Mouse (Mus musculus) adrenal gland, postnatal 4 days (tissue): Measurements from ENCODE around the gene Polr3g. TPM values are rescaled to one million over a fixed set of nuclear protein-coding genes. Genes with fewer than 3 reads are reported as not detected.
"Not testable (repeated sequence)": the region's sequence is repeated elsewhere in the genome, so short reads cannot be mapped to it uniquely, and the experiment has no call there.

Experiments
- DNase-seq, 2 experiments: peaks; one replicate each; pipeline ENCODE4 v3.0.0; 2021 to 2022; ENCODE audit warnings: low spot score in 2 of 2, mixed read lengths in 2 of 2
- long read RNA-seq, 2 experiments: library from polyadenylated mRNA; stranded (forward); transcript quantifications; one replicate each; pipeline ENCODE4 v2.0.0; 2021
- total RNA-seq, 2 experiments: library from RNA; stranded (reverse); gene quantifications; 2 replicates each; pipeline ENCODE4 v1.2.3; 2021

The Polr3g gene
- total RNA-seq, result 1 to 10 TPM; 5.6 to 9.1 TPM
- long read RNA-seq, experiment 1, partial matches to known transcripts, result 1 of 2 reads
- long read RNA-seq, experiment 1, other reads (novel, unspliced or antisense), result 0 of 2 reads
- long read RNA-seq, experiment 2, partial matches to known transcripts, result 0 of 8 reads
- long read RNA-seq, experiment 2, other reads (novel, unspliced or antisense), result 2 of 8 reads

DNA sequence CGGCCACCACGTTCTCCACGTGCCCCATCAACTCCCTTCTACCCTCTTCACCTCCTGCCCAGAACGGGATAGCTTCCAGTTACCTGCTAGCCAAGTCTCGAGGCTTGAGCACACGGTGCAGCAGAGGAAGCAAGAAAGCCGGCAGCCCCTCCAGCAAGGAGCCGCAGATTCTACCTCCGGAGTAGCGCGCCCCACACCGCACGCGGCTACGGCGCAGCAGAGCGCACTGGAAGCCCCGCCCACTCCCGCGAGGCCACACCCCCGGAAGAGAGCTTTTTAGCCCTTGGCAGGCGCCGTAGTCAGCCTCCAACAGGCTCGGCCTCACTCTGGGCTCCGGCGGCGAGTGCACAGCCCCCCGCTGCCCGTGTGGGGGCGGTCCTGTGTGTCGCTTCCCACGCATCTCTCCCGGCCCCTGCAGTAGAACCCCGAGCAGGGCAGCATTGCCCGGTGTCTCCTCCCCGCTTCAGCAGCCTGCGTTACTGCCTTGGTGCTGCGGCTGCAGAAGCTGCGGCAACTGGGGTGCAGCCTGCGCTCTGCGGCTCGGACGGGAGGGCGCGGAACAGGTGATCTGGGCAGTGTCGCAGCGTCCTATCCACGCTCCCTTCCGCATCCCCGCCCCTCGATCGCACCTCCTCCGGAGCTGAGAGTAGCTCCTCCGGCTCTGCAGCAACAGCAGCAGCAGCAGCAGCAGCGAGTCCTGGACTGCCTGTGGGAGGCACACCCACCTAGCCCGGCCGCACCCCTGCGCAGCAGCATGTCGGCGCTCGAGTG, at the start of gene Polr3g, which contains the start of gene Mblac2:
Polr3g (minus strand) TSS at position 239 of the 771 bp plus-strand sequence.
Mblac2 (plus strand) TSS at position 567 of the 771 bp plus-strand sequence.
- DNase-seq, result peak; percentile 88 to 92

- DNase-seq, result no peak
Observed at GRCm38 (mm10) chr13:81760379-81760778, 49.6 kb upstream of the Polr3g start.

- no peak for DNase-seq
Observed at GRCm38 (mm10) chr13:81757058-81757660, 46.3 kb upstream of the Polr3g start.

GRCm38 (mm10) chr13:81755324-81755723, 44.5 kb upstream of the Polr3g start:
- DNase-seq, result no peak

DNA sequence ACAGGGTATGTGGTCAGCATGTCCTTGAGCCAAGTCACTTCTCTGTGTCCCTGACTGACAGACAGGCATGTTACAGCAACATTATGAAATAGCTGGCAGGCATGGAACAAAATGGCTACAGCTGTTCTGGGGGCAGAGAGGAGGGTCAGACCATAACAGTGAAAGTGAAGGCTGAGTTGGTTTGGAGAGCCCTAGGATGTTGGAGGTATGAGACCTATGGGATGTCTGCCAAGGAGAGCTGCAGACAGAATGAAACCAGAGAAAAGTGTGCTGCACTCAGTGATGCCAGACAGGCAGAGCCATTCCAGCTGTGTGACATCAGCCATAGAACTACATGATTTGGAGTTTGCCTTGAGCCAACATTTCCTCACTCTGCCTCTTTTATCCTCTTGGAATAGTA, 44.1 kb upstream of the Polr3g start:
- DNase-seq, result no peak

DNA sequence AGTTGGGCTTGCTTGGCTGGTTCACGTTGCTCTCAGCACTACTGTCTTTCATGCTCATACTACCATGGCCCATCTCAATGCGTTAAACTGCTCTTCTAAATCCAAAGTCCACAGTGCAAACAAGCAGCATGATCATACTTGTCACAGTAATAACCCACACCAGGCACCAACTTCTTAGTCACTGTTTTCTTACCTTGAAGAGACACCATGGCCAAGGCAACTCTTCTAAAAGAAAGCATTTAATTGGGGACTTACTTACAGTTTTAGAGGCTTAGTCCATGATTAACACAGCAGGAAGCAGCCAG, 33.2 kb upstream of the Polr3g start:
- no peak for DNase-seq

- DNase-seq, result no peak
Observed at GRCm38 (mm10) chr13:81743391-81744091, 32.7 kb upstream of the Polr3g start.

DNA sequence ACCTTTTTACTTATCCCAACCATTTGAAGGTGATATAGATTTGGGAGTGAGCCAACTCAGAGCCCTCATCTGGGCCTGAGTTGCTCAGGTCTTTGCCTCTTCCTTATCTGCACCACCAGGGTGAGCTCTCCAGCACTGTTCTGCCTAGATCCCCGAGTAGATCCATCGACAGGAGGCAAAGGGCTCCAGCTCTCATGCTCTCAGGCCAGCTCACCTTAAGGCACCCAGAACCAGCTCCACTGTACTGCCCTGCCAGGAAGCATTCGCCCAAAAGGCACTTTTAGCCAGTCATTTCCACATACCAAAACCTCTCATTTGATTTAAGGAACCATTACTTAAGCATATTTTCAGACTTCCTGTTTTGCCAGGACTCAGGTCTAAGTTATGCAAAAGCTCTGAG, 30.1 kb upstream of the Polr3g start:
- no peak for DNase-seq

DNA sequence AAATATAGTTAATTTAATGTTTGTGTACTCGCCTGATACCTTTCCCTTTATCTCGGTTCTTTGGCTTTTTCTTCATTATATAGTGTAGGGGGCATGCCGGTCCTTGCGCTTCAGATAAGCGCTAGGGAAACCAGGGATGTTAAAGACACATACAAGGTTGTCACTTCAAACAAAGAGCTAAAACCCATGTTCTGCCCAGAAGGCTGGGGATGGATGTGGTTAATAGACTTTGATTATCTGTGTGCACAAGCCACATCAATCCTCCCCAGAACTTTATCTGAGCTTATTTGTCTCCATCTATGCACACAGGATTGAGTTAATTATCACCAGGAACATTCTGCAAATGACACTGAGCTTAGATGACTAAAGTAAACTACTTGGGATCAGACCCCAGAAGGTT, 25.8 kb upstream of the Polr3g start:
- no peak for DNase-seq

- no peak for DNase-seq
Observed at GRCm38 (mm10) chr13:81730362-81730761, 19.5 kb upstream of the Polr3g start.

- no peak for DNase-seq
Observed at GRCm38 (mm10) chr13:81729102-81729501, 18.3 kb upstream of the Polr3g start.

GRCm38 (mm10) chr13:81728141-81728540, 17.3 kb upstream of the Polr3g start:
- not testable (repeated sequence) for DNase-seq

DNA sequence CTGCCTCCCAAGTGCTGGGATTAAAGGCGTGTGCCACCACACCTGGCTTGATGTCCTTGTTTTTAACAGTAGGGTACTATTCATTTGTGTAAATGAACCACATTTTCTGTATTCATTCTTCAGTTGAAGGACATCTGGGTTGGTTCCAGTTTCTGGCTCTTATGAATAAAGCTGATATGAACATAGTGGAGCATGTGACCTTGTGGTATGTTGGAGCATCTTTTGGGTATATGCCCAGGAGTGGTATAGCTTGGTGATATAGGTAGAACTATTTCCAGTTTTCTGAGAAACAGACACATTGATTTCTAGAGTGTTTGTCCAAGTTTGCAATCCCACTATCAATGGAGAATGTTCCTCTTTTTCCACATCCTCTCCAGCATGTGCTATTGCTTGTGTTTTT, 3.1 kb upstream of the Polr3g start:
- DNase-seq, result no peak

GRCm38 (mm10) chr13:81711546-81712371, 946 bp upstream of the Polr3g start:
- DNase-seq, result peak; percentile 11 to 17

DNA sequence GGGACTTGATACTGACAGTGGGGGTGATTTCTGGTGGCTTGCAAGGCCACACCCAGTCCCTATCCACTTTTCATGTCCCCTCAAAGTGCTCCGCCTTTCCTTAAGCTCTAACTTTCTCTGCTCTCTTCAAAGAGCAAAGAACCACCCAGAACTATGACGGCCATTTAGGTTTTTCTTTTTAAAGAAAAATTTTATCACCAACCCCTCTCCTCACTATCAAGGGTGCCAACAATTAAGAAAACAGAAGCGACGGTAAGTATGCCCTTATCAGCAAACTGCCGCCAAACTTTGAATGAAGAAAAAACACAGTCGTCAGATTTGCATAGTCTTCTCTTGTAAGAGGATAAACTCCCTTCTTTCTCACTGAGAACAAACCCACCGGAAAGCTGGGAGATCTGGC, 547 bp downstream of the Polr3g start:
- no peak for DNase-seq

DNA sequence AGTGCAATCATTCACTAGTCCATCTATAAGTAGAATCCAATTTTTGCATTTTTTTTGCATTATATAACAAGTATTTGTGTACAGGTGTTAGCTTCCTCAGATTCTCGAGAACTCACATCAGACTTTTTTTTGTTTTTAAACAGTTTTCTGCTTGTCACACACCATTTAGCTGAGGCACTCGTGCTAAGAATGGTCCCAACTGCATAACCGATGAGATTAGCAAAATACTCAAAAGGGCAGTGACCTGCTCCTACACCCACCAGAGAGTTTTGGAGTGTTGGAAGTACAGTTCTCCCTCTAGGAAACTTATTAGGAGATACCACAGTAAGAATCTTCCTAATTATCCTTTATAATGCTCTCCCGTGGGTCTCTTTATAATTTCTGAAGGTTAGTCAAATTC, 1.0 kb downstream of the Polr3g start:
- no peak for DNase-seq

- DNase-seq, result no peak
Observed at GRCm38 (mm10) chr13:81706311-81706710, 4.5 kb downstream of the Polr3g start.

DNA sequence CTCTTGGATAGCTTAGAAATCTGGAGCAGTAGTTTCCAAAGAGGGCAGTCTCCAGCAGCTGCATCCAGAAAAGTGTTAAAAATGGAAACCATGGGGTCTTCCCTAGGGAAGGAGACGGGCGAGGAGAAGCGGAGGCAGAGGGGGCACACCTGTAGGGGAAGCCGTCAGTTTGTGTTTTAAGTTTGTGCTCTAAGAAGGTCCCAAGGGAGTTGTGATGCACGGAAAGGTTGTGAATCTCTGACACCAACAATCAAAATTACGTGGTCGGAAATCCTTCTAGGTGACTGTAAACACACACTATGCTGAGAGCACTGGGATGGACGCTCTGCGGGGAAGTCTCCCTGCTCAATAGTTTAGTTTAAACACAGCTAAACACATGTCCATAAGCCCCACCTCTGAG, 7.2 kb downstream of the Polr3g start:
- no peak for DNase-seq

- no peak for DNase-seq
Observed at GRCm38 (mm10) chr13:81703148-81703547, 7.7 kb downstream of the Polr3g start.

- DNase-seq, result no peak
Observed at GRCm38 (mm10) chr13:81694446-81694845, 16.4 kb downstream of the Polr3g start.

- DNase-seq, result no peak
Observed at GRCm38 (mm10) chr13:81691606-81692005, 19.2 kb downstream of the Polr3g start.
